Mouse (Mus musculus) limb, embryonic 14.5 days (tissue): Measurements from ENCODE around the gene Sapcd1. TPM values are rescaled to one million over a fixed set of nuclear protein-coding genes. Genes with fewer than 3 reads are reported as not detected.

Experiments
- ATAC-seq: fragments of 200-750 bp; cut with Nextera tagmentation; 2 replicates; pipeline ENCODE4 v1.8.0; 2017; ENCODE audit warnings: low read depth, moderate number of reproducible peaks, moderate TSS enrichment; ENCODE audit not compliant: low FRiP score
- DNase-seq: peaks from one replicate; pipeline ENCODE4 v3.0.0-alpha.2; 2015; ENCODE audit warnings: low spot score
- H3K27ac ChIP-seq: fragments of 300-500 bp; sonication (generic); replicated peaks from 2 replicates; pipeline ENCODE4 v1.5.1; 2014; ENCODE audit warnings: low read depth, mild to moderate bottlenecking, low read length, moderate library complexity, mixed read lengths
- H3K27me3 ChIP-seq: fragments of 300-500 bp; sonication (generic); 2 replicates; pipeline ENCODE4 v1.6.1; 2014; ENCODE audit warnings: low read length, mixed read lengths; ENCODE audit not compliant: control insufficient read depth, insufficient read depth
- H3K36me3 ChIP-seq: fragments of 300-500 bp; sonication (generic); 2 replicates; pipeline ENCODE4 v1.6.1; 2014; ENCODE audit warnings: mild to moderate bottlenecking, low read length, moderate library complexity, mixed read lengths; ENCODE audit not compliant: control insufficient read depth, insufficient read depth
- H3K4me1 ChIP-seq: fragments of 300-500 bp; sonication (generic); 2 replicates; pipeline ENCODE4 v1.6.1; 2014; ENCODE audit warnings: antibody characterized with exemption, low read length, mixed read lengths; ENCODE audit not compliant: control insufficient read depth, insufficient read depth
- H3K4me2 ChIP-seq: fragments of 300-500 bp; sonication (generic); replicated peaks from 2 replicates; pipeline ENCODE4 v1.6.1; 2014; ENCODE audit warnings: low read depth, mild to moderate bottlenecking, low read length, moderate library complexity; ENCODE audit not compliant: severe bottlenecking
- H3K4me3 ChIP-seq: fragments of 300-500 bp; sonication (generic); replicated peaks from 2 replicates; pipeline ENCODE4 v1.5.1; 2014; ENCODE audit warnings: low read length
- H3K9ac ChIP-seq: fragments of 300-500 bp; sonication (generic); 2 replicates; pipeline ENCODE4 v1.6.1; 2014; ENCODE audit warnings: mild to moderate bottlenecking, low read depth, low read length, moderate library complexity; ENCODE audit not compliant: severe bottlenecking
- H3K9me3 ChIP-seq: fragments of 300-500 bp; sonication (generic); 2 replicates; pipeline ENCODE4 v1.6.1; 2016; ENCODE audit warnings: low read length; ENCODE audit not compliant: control insufficient read depth
- POLR2A ChIP-seq: fragments of 200-500 bp; IDR thresholded peaks from 2 replicates; pipeline ENCODE4 v1.8.0; 2012; ENCODE audit warnings: inconsistent platforms, mild to moderate bottlenecking, moderate library complexity, borderline replicate concordance; ENCODE audit not compliant: insufficient read depth, insufficient read length; ENCODE audit errors: extremely low read depth
- WGBS: fragments of 180-500 bp; shearing (Covaris S2); extraction: QIAGEN DNeasy Blood & Tissue Kit; methylation state at CpG from one replicate; pipeline ENCODE4 v1.1.7; 2014; 5-methylcytosine and 5-hydroxymethylcytosine counted together
- polyA plus RNA-seq, 2 experiments: library from polyadenylated mRNA; depleted of rRNA in 1 of 2; stranded (reverse) in 1 of 2; unstranded in 1 of 2; fragments of >200 nt; fragmentation: Nextera tagmentation in 1 of 2; extraction: Ambion mirVana in 1 of 2; gene quantifications; 2 replicates each; pipeline versions ENCODE4 v1.2.1 to v1.2.3; 2012 to 2014

The Sapcd1 gene
- polyA plus RNA-seq, 2 experiments = 12.0 to 13.7 TPM

DNA sequence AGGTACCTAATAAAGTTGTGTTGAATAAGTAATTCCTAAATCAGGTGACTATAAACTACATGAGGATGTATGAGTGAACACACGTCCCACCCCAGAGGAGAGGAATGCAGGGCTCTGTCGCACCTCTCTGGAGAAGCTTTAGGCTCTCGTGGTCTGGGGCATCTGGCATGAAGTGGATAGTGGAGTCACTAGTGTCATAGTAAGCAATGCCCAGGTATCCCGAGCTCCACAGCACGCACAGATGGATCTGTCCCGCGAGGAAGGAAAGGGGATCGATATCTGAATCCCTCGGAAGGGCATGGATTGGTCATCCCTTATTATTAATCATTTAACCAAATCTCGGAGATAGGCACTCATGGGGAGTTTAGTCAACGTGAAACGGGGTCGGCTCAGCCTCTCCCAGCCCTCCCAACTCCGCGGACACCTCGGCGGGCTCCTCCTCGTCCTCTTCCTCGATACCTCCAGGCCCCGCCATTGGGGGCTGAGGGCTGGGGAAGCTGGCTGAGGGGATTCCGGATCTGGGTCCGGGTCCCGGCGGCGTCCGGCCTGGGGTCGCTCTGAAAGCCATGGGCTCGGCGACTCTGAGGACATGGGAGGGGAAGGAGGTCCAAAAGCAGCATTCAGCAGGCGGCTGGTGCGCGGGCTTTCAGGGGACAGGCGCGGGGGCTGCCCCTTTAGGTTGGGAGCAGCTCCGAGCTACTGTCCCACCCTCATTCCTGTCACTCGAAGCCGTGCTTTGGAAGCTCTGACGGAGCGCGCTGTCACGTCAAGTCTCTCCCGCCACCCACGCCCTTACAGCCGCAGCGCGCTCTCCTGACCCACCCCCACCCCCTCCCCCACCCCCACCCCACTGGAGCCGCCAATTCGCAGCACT is 18.2 kb upstream of the Sapcd1 start:
- peaks cover 32% of the 10 kb centered on the region for H3K4me1 ChIP-seq
- H3K4me3 ChIP-seq = peak overlapping the region; percentile 60
- peak overlapping the region; percentile 88 for H3K9ac ChIP-seq
- peak overlapping the region; percentile 99 for H3K4me2 ChIP-seq
- 0 out of 2 replicates have a peak, but pooled peaks have one; percentile 8 for TF ChIP-seq POLR2A
- H3K27ac ChIP-seq = peak overlapping the region; percentile 83
- no peaks in the 10 kb centered on the region for H3K27me3 ChIP-seq
- WGBS = 7% methylated on average over 31 of the region's 48 CpGs
- ATAC-seq = peak; percentile 0; the same call in 1 of the 2 replicates
- H3K9me3 ChIP-seq = no peaks in the 10 kb centered on the region
- H3K36me3 ChIP-seq = no peaks in the 10 kb centered on the region
- no peak for DNase-seq

DNA sequence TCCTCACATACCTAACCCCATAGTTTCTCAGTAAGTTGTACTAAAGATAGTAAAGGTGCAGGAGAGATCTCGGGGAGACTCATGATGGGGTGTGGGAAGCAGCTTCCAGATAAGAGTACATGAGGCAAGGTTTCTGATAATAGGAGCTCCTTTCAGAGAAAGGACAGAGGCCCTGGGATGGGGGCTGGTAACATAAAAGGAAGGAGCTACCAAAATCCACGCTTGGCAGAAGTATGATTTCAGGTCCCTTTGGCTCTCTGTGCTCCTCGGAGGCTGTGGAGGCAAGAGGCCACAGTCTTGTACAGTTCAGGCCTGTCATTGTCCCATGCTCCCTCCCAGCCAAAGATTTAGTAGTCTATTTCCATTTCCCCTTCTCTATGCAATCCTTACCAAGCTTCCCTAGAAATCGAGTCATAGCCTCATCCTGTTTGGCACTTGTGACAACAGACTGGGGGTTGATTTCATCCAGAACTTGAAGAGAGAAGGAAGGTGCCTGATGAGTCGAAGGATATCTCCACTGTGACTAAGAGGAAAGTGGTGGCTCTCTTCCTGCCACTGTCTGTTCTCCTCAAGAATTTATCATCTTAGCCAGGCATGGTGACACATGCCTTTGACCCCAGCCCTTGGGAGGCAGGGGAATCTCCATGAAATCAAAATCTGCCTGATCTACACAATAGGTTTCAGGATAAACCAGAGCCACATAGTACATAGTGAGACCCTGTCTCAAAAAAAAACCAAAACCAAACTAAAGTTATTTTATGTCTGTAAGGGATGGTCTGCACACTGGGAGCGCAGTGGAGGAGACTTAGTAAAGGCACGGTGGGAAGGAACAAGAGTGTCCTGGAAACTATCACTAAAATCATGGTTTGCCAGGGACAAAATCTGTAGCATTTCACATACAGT is 17.3 kb upstream of the Sapcd1 start:
- WGBS = 78% methylated on average over 7 of the region's 7 CpGs
- Histone ChIP-seq H3K36me3 (no peaks in the 10 kb centered on the region), H3K4me1 (peaks cover 32% of the 10 kb centered on the region), H3K4me3 (peak overlapping the region; percentile 60), H3K4me2 (peak overlapping the region; percentile 99), H3K27ac (no peak overlapping the region; the same call in 1 of the 2 replicates), H3K9ac (peak overlapping the region; percentile 88), H3K27me3 (no peaks in the 10 kb centered on the region), H3K9me3 (no peaks in the 10 kb centered on the region)
- TF ChIP-seq POLR2A = no peak
- ATAC-seq (no peak), DNase-seq (no peak)

DNA sequence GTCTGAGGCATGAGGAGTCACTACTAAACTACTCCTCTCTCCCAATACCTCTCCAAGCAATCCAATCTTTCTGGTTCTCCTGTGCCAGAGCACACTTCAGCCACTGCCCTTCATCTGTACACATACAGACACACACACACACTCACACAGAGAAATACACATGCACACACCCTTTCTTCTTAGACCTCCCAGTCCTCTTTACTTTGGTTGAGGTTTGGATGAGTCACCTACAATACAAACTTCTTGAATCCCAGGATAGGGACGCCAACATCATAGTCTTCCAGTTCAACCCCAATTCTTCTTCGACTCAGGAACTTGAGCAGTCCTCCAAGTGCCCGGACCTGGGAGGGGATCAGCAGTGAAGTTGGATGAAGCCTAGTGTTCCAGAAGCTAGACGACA is 16.0 kb upstream of the Sapcd1 start:
- Histone ChIP-seq H3K27ac (no peak overlapping the region), H3K27me3 (no peaks in the 10 kb centered on the region), H3K4me3 (no peak overlapping the region), H3K9ac (no peak overlapping the region), H3K4me1 (peaks cover 23% of the 10 kb centered on the region), H3K9me3 (no peaks in the 10 kb centered on the region), H3K4me2 (no peak overlapping the region), H3K36me3 (no peaks in the 10 kb centered on the region)
- TF ChIP-seq POLR2A = no peak
- 78% methylated on average over 4 of the region's 4 CpGs for WGBS
- DNase-seq = no peak
- no peak for ATAC-seq

DNA sequence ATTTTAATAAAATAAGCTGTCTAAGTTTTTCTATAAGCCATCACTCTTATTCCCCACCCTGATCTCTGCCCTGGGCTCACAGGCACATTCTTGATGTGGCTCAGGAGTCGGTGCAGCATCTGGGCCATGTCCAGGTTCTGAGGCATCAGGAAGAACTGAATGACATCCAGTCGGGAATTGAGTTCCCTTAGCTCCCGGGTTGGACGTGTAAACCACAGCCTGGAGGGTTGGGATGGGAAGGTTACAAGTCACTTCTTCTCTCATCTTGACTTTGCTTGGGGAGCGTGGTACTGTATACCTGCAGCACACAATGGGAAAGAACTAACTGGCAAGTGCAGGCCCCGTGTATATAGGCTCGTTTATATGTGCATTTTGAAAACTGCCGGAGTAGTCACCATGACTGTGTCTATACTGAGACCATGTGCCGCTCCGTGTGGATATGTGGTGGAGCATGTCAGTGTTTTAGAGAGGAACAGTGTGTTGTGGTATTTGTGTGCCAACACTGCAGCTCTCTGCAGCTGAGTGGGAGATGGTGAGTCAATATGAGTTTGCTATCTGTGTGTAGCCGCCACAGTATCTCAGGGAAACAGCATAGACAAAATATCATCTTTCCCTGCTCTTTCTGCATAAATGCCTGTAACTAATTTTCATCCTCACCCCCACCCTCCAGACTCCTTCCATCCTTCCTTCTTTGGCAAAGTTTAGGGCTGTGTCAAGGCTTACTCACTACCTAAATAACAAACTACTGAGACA is 11.5 kb upstream of the Sapcd1 start:
- no peaks in the 10 kb centered on the region for H3K36me3 ChIP-seq
- H3K4me2 ChIP-seq = no peak overlapping the region
- H3K27me3 ChIP-seq = no peaks in the 10 kb centered on the region
- no peak overlapping the region for H3K9ac ChIP-seq
- WGBS = 81% methylated on average over 11 of the region's 11 CpGs
- TF ChIP-seq POLR2A = no peak
- no peak overlapping the region for H3K27ac ChIP-seq
- H3K9me3 ChIP-seq = no peaks in the 10 kb centered on the region
- DNase-seq (no peak), ATAC-seq (no peak)
- no peak overlapping the region for H3K4me3 ChIP-seq
- no peaks in the 10 kb centered on the region for H3K4me1 ChIP-seq
